Mouse (Mus musculus) embryonic facial prominence, embryonic 14.5 days (tissue): Measurements from ENCODE around the gene Gm12258. TPM values are rescaled to one million over a fixed set of nuclear protein-coding genes. Genes with fewer than 3 reads are reported as not detected.
A peak's percentile ranks its signal among the peaks of the same experiment; 100 is the strongest.
"Not testable (repeated sequence)": the region's sequence is repeated elsewhere in the genome, so short reads cannot be mapped to it uniquely, and the experiment has no call there.

Source experiments
- ATAC-seq: fragments of 200-750 bp; cut with Nextera tagmentation; 2 replicates; pipeline ENCODE4 v1.8.0; 2017; ENCODE audit warnings: low read depth, moderate number of reproducible peaks, moderate TSS enrichment
- DNase-seq: peaks from one replicate; pipeline ENCODE4 v3.0.0-alpha.2; 2015; ENCODE audit warnings: low spot score
- H3K27ac ChIP-seq: fragments of 300-500 bp; sonication (generic); replicated peaks from 2 replicates; pipeline ENCODE4 v1.5.1; 2014; ENCODE audit warnings: low read depth, mild to moderate bottlenecking, low read length, moderate library complexity
- H3K27me3 ChIP-seq: fragments of 300-500 bp; sonication (generic); replicated peaks from 2 replicates; pipeline ENCODE4 v1.6.1; 2014; ENCODE audit warnings: low read length; ENCODE audit not compliant: control insufficient read depth, insufficient read depth
- H3K36me3 ChIP-seq: fragments of 300-500 bp; sonication (generic); 2 replicates; pipeline ENCODE4 v1.6.1; 2014; ENCODE audit warnings: low read length, mixed read lengths; ENCODE audit not compliant: control insufficient read depth, insufficient read depth
- H3K4me1 ChIP-seq: fragments of 300-500 bp; sonication (generic); 2 replicates; pipeline ENCODE4 v1.6.1; 2014; ENCODE audit warnings: antibody characterized with exemption, low read length; ENCODE audit not compliant: control insufficient read depth, insufficient read depth
- H3K4me2 ChIP-seq: fragments of 300-500 bp; sonication (generic); 2 replicates; pipeline ENCODE4 v1.6.1; 2014; ENCODE audit warnings: low read depth, mild to moderate bottlenecking, low read length, moderate library complexity, mixed read lengths
- H3K4me3 ChIP-seq: fragments of 300-500 bp; sonication (generic); 2 replicates; pipeline ENCODE4 v1.5.1; 2014; ENCODE audit warnings: low read depth, mild to moderate bottlenecking, low read length
- H3K9ac ChIP-seq: fragments of 300-500 bp; sonication (generic); 2 replicates; pipeline ENCODE4 v1.6.1; 2014; ENCODE audit warnings: low read depth, mild to moderate bottlenecking, low read length, moderate library complexity, mixed read lengths
- H3K9me3 ChIP-seq: fragments of 300-500 bp; sonication (generic); 2 replicates; pipeline ENCODE4 v1.6.1; 2016; ENCODE audit warnings: low read length; ENCODE audit not compliant: control insufficient read depth
- WGBS: fragments of 180-500 bp; shearing (Covaris S2); extraction: QIAGEN DNeasy Blood & Tissue Kit; methylation state at CpG from one replicate; pipeline ENCODE4 v1.1.7; 2014; 5-methylcytosine and 5-hydroxymethylcytosine counted together
- polyA plus RNA-seq: library from polyadenylated mRNA; unstranded; fragments of >200 nt; fragmentation: Nextera tagmentation; extraction: Ambion mirVana; gene quantifications from 2 replicates; pipeline ENCODE4 v1.2.1, GENCODE M21; 2014

Gm12258 gene
- polyA plus RNA-seq, 1 experiment from 2014 or later = 8.3 TPM

DNA sequence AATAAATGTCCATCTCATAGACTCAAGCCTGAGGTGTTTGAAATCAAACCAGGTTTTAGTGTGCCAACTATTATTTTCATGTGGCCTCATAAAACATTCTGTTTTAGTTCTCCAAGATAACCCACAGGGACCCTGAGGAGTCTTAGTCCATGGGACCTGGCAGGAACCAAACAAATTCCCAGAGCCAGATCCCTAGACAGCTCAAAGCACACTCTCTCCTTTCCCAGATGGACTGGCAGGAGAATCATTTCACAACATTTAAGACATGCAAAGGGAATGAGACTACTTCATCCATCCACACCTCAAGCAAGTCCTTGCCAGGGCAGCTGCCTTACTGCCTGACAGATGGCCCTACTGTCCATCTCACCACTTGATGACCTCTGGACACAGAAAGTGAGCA is 18.0 kb upstream of the Gm12258 start, which contains the start of gene Olfr312:
TSS of gene Olfr312 (plus strand) at position 301 of the 400 bp plus-strand sequence.
- not testable (repeated sequence) for H3K9me3 ChIP-seq, H3K4me1 ChIP-seq, H3K4me3 ChIP-seq, H3K27me3 ChIP-seq, H3K36me3 ChIP-seq, ATAC-seq, H3K27ac ChIP-seq, DNase-seq, H3K4me2 ChIP-seq, H3K9ac ChIP-seq

DNA sequence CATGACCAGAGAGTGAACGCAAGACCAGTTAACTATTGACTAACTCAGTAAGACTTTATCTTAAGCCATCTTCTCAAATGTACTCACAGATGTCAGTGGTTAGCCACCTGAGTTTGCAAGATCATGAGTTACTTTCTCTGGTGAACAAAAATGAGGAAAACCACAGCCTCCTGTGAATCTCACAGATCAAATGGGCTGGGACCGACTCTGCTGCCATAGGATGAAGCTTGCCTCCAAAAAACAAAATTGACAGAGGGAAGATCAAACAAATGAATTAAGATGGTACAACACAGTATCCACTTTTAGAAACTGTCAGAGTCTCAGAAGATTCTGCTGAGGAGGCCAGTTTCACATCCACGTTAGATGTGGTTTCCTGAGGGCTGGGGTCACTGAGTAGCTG is 17.2 kb upstream of the Gm12258 start:
- 69% methylated on average over 3 of the region's 3 CpGs for WGBS
- Histone ChIP-seq H3K4me2 (no peak overlapping the region), H3K36me3 (no peaks in the 10 kb centered on the region), H3K27ac (no peak overlapping the region), H3K27me3 (no peaks in the 10 kb centered on the region), H3K4me1 (no peaks in the 10 kb centered on the region), H3K4me3 (no peak overlapping the region), H3K9ac (no peak overlapping the region), H3K9me3 (no peaks in the 10 kb centered on the region)
- ATAC-seq = no peak
- DNase-seq = no peak

DNA sequence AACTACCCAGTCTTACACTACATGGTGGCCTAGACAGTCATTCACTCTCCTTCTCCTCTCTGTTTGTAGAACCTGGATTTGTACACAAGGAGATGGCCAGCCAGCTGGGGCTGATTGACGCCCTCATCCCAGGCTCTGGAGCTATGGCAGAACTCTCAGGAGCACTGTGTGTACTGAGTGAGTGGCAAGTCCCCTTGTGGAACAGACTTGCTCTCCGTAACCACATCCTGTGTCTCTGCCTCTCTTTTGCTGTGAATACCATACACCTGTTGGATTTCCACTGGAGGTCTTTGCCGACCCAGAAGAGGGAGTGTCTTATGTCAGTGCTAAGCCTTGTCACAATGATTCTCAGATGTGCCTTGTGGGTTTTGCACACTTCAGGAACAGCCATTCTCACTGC is 14.4 kb upstream of the Gm12258 start:
- not testable (repeated sequence) for H3K4me3 ChIP-seq, H3K9ac ChIP-seq, H3K27me3 ChIP-seq, H3K27ac ChIP-seq, ATAC-seq, H3K9me3 ChIP-seq, H3K4me1 ChIP-seq, H3K36me3 ChIP-seq, H3K4me2 ChIP-seq, DNase-seq
- WGBS = 78% methylated on average over 2 of the region's 3 CpGs

DNA sequence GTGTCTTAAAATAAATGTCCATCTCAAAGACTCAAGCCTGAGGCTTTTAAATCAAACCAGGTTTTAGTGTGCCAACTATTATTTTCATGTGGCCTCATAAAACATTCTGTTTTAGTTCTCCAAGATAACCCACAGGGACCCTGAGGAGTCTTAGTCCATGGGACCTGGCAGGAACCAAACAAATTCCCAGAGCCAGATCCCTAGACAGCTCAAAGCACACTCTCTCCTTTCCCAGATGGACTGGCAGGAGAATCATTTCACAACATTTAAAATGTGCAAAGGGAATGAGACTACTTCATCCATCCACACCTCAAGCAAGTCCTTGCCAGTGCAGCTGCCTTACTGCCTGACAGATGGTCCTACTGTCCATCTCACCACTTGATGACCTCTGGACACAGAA is 8.0 kb upstream of the Gm12258 start, which contains the start of gene Olfr311:
TSS of gene Olfr311 (plus strand) at position 301 of the 400 bp plus-strand sequence.
- H3K4me1 ChIP-seq, ATAC-seq, H3K9me3 ChIP-seq, H3K27ac ChIP-seq, H3K36me3 ChIP-seq, H3K4me3 ChIP-seq, DNase-seq, H3K9ac ChIP-seq, H3K4me2 ChIP-seq, H3K27me3 ChIP-seq: not testable (repeated sequence)

DNA sequence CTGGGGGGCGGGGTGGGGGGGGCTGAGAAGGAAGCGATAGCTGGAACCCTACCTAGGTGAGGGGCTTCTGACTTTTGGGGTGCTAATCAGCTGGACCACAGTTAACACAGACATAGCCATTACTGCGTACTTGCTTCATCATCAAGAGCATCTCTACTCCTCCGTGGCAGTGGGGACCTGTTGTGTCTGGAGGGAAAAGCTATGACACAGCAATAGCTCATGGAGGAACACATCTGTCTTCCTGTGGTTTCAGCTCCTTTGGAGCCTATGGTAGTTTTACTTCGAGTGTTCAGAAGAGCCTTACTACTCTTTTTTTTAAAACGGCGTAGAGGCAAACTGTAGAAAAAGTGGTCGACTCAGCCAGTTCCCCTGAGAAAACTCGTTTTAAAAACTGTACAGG is 678 bp downstream of the Gm12258 start:
- ATAC-seq = no peak
- Histone ChIP-seq H3K4me3 (peak overlapping the region; percentile 71), H3K4me1 (peaks cover 7% of the 10 kb centered on the region; the same call in 1 of the 2 replicates), H3K36me3 (peaks cover 32% of the 10 kb centered on the region), H3K9ac (peak overlapping the region; percentile 77), H3K4me2 (peak overlapping the region; percentile 71), H3K27ac (no peak overlapping the region), H3K27me3 (no peaks in the 10 kb centered on the region), H3K9me3 (no peaks in the 10 kb centered on the region)
- WGBS = 39% methylated on average over 9 of the region's 9 CpGs
- DNase-seq = no peak

DNA sequence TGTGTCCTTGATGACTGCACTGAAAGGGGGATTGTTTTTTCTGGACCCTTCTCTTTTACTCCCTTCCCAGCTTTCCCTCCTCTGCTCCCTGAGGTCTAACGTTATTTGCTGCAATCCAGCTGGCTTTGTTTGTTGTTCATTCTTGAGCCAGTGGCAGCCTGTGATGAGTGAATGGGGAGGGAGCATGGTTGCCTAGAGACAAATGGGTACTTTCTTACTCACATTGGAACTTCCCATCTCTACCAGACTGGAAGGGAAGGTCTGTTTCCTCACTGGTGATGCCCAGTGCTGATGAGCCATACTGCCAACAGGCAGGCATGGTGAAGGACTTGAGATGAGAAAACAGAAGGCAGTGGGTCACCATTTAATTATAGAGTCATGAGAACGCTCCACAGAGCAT is 2.8 kb downstream of the Gm12258 start:
- H3K27me3 ChIP-seq = no peaks in the 10 kb centered on the region
- no peak overlapping the region for H3K4me3 ChIP-seq
- peaks cover 7% of the 10 kb centered on the region; the same call in 1 of the 2 replicates for H3K4me1 ChIP-seq
- DNase-seq (no peak), ATAC-seq (no peak)
- no peak overlapping the region for H3K4me2 ChIP-seq
- H3K9me3 ChIP-seq = no peaks in the 10 kb centered on the region
- no peak overlapping the region for H3K27ac ChIP-seq
- H3K36me3 ChIP-seq = peaks cover 40% of the 10 kb centered on the region
- no peak overlapping the region for H3K9ac ChIP-seq
- WGBS = 68% methylated on average over 2 of the region's 2 CpGs

DNA sequence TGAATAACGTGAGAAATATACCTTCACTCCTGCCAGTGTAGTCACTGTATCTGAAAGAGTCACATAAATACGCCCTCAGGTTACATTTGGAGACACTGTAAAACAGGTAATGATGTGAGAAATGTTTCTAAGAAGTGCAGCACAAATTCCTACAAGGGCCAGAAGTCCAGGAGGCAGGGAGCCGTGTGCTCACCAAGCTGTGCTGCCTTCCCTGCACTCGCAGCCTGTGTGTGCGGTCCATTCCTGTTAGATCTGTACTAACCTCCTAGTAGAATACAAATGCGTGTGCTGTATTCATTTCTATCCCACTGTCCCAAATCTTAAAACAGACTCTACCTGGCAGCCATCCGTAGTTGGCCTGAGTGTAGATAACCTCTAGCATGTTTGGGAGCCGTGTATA is 13.8 kb downstream of the Gm12258 start:
- peaks cover 41% of the 10 kb centered on the region for H3K36me3 ChIP-seq
- no peak for ATAC-seq
- 96% methylated on average over 8 of the region's 8 CpGs for WGBS

DNA sequence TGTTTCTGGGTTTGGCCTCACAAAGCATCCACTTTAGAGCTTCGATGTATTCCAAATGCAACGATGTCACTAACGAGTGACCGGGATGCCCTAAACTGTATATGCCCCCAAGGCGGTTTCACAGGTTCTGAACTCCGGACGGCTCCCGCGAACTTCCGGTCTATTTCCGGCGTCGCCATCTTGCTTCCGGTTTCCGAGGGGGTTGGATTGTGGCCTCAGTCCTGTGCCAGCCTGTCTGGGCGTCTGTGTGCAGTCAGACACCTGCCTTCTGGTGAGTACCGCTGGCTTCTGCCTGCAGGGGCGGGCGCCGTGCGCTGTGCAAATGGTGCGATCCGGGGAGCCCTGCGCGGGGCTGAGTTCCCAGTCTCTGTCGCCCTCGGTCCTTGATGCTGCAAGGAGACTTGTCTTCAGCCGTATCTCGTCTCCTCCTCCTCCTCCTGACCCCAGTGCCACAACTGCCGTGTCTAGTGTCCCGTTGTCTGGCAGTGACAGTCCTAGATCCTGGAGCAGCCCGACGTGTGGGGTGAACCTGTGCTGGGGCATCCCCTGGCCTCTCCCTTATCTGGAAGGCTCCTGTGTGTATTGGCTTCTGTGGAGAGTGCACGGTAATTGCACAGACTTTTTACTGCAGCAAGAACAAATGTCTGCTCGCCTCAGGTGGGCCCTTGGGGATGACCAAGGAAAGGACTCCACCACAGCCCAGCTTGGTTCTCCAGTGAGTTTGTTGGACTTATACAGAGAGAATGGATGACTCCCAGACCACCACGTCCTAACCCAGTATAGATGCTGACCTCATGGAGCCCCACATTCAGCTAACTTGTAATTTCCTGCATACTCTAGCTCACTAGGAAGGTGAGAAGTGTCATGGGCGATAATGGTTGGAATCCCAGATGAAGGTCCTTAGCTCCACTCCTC is 20.3 kb downstream of the Gm12258 start, which contains the start of gene 2810021J22Rik:
TSS of gene 2810021J22Rik (plus strand) at position 178 of the 915 bp plus-strand sequence.
- peak; percentile 92 for ATAC-seq
- 4% methylated on average over 37 of the region's 37 CpGs for WGBS
- peak; percentile 90 for DNase-seq

More for the DNA sequence above, 13.8 kb downstream of the Gm12258 start:
- Histone ChIP-seq H3K9ac (no peak overlapping the region), H3K9me3 (peaks cover 38% of the 10 kb centered on the region), H3K27me3 (no peaks in the 10 kb centered on the region), H3K27ac (no peak overlapping the region), H3K4me1 (no peaks in the 10 kb centered on the region), H3K4me2 (no peak overlapping the region), H3K4me3 (no peak overlapping the region)
- no peak for DNase-seq

More for the DNA sequence above, 20.3 kb downstream of the Gm12258 start, which contains the start of gene 2810021J22Rik:
- Histone ChIP-seq H3K27ac (peak within 1 kb of the TSS; percentile 76), H3K4me2 (peak within 1 kb of the TSS; percentile 77), H3K9me3 (no peaks in the 10 kb centered on the region), H3K4me1 (0 out of 2 replicates have a peak, but pooled peaks cover 6% of the 10 kb centered on the region), H3K4me3 (peak within 1 kb of the TSS; percentile 76), H3K36me3 (peaks cover 9% of the 10 kb centered on the region), H3K9ac (peak within 1 kb of the TSS; percentile 84), H3K27me3 (no peaks in the 10 kb centered on the region)
